Mouse (Mus musculus) bone marrow macrophage, adult 2 months (primary cell): Measurements from ENCODE around the gene Cd93. TPM values are rescaled to one million over a fixed set of nuclear protein-coding genes. Genes with fewer than 3 reads are reported as not detected.

Experiments used
- H3K27ac ChIP-seq: 2 replicates; pipeline ENCODE4 v1.5.1; 2012; ENCODE audit warnings: low read depth, low read length; ENCODE audit not compliant: insufficient read depth
- H3K4me1 ChIP-seq: 2 replicates; pipeline ENCODE4 v1.6.1; 2012; ENCODE audit warnings: low read length; ENCODE audit not compliant: control insufficient read depth, insufficient read depth
- H3K4me3 ChIP-seq: 2 replicates; pipeline ENCODE4 v1.5.1; 2012; ENCODE audit warnings: mild to moderate bottlenecking, low read length, moderate library complexity; ENCODE audit not compliant: insufficient read depth
- CTCF ChIP-seq: IDR thresholded peaks from 2 replicates; pipeline ENCODE4 v1.5.1; 2012; ENCODE audit warnings: low read depth, mild to moderate bottlenecking, low read length, moderate library complexity
- POLR2A ChIP-seq: IDR thresholded peaks from 2 replicates; pipeline ENCODE4 v1.6.1; 2012; ENCODE audit warnings: mild to moderate bottlenecking, low read depth, low read length, borderline replicate concordance
- polyA plus RNA-seq: library from polyadenylated mRNA; stranded (reverse); fragments of >200 nt; gene quantifications from 2 replicates; pipeline ENCODE4 v1.2.4, GENCODE M21; 2012; ENCODE audit not compliant: missing spikeins, insufficient read depth, insufficient read length

Gene Cd93
- polyA plus RNA-seq, 1 experiment = 370 TPM

DNA sequence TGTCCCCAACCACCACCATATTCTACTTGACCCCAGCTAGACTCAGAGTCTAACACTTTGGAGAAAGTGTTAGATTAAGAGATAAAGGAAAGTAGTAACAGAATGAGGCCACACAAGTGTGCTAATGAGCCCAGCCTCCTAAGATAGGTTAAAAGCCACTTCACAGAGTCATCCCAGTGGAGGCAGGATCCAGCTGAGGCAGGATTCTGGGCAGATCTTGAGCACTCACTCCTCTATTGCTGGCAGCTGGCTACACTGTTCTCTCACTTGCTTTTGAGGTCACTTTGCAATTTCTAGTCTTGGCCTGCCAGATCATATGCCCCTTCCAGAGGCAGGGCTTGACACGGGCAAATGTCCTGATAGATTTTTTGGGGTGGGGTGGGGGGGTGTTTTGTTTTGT, 1.1 kb upstream of the Cd93 start:
- TF ChIP-seq CTCF (no peak), POLR2A (no peak)
- Histone ChIP-seq H3K27ac (peak overlapping the region; percentile 50), H3K4me3 (no peak overlapping the region), H3K4me1 (peaks cover 32% of the 10 kb centered on the region)

GRCm38 (mm10) chr2:148442710-148443109, 653 bp downstream of the Cd93 start:
- H3K4me3 ChIP-seq = peak overlapping the region; percentile 86
- no peak for TF ChIP-seq POLR2A
- TF ChIP-seq CTCF = no peak

DNA sequence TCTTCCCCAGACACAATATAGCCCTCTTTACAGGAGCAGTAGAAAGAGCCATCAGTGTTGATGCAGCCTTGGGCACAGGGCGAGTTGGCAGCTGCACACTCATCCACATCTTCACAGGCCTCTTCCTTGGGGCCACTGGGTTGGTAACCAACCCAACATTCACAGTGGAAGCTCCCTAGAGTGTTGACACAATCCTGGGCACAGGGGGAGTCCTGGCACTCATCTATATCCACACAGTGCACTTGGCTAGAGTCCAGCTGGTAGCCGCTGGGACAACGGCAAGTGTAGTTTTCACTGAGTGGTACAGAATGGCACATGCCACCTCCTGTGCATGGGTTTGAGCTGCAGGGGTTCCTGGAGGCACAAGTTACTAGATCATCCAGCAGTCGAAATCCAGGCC, 1.2 kb downstream of the Cd93 start:
- peaks cover 44% of the 10 kb centered on the region for H3K4me1 ChIP-seq
- peak overlapping the region; percentile 92 for H3K27ac ChIP-seq
- H3K4me3 ChIP-seq = peak overlapping the region; percentile 86
- TF ChIP-seq POLR2A (no peak), CTCF (no peak)

More at GRCm38 (mm10) chr2:148442710-148443109, 653 bp downstream of the Cd93 start:
- peaks cover 41% of the 10 kb centered on the region for H3K4me1 ChIP-seq
- peak overlapping the region; percentile 92 for H3K27ac ChIP-seq

- Histone ChIP-seq H3K27ac (peak overlapping the region; percentile 92), H3K4me3 (peak overlapping the region; percentile 86), H3K4me1 (peaks cover 47% of the 10 kb centered on the region)
- no peak for TF ChIP-seq POLR2A
- TF ChIP-seq CTCF = no peak
These were observed 1.9 kb downstream of the Cd93 start for GRCm38 (mm10) chr2:148441421-148441820.

- H3K27ac ChIP-seq = peak overlapping the region; percentile 92
- H3K4me3 ChIP-seq = peak overlapping the region; percentile 86
- H3K4me1 ChIP-seq = peaks cover 44% of the 10 kb centered on the region
- TF ChIP-seq CTCF = no peak
- no peak for TF ChIP-seq POLR2A
These were observed 3.6 kb downstream of the Cd93 start for GRCm38 (mm10) chr2:148439691-148440276.

DNA sequence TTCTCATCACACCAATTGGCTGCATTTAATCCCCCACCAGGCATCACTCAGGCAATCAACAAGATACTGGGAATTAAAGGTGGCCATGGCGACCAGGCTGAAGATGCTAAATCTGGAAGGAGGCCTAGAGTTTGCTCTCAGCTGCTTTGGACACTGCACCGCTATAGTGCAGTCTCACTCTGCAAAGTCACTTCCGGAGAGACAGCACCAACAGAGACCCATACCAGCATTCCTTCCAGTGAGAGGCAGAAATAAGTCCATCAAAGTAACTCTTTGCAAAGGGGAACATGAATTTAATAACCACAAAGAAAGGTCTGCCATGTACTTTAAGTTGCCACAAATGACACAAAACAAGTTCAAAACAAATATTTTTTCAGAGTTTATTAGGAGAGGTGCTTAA, 7.1 kb downstream of the Cd93 start:
- Histone ChIP-seq H3K27ac (no peak overlapping the region), H3K4me1 (peaks cover 36% of the 10 kb centered on the region), H3K4me3 (no peak overlapping the region)
- TF ChIP-seq CTCF (no peak), POLR2A (no peak)

DNA sequence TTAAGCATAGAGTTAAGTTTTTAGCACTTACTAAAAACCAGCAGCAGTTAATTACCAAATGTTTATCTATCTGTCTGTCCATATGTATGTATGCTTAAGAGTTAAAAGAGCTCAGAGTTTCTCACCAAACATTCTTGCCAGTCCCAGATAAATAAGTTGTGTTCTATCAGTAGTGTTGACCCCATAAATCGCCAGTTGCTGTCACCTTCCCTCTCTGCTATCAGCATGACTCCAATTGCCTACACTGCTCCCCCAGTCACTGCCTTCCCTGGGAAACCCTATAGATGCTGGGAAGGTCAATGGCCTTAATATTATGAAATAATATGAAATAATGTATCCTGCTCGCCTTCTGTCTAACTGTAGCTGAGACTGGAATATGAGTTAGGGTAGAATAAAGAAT, 11.0 kb downstream of the Cd93 start:
- H3K4me3 ChIP-seq = no peak overlapping the region
- peaks cover 47% of the 10 kb centered on the region for H3K4me1 ChIP-seq
- TF ChIP-seq CTCF = no peak
- TF ChIP-seq POLR2A = no peak
- H3K27ac ChIP-seq = no peak overlapping the region

DNA sequence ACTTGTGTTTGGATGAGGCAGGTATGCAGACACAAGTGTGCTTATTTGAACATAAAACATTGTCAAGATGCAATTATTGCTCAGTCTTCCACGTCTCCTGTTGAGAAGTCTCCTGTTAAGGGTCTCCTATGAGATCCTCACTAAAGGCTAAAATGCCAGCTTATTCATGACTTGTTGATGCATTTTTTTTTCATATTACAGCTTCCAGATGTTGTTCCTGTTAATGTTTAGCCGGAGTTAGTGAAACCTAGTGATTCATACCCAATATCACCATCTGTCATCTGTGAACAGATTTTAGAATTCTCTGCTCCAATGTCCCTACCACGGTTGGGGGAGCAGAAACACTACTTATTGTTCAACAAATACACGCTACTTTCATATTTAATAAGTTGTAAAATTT, 12.4 kb downstream of the Cd93 start:
- no peak overlapping the region for H3K4me3 ChIP-seq
- H3K4me1 ChIP-seq = peaks cover 47% of the 10 kb centered on the region
- TF ChIP-seq CTCF (no peak), POLR2A (no peak)
- no peak overlapping the region for H3K27ac ChIP-seq

DNA sequence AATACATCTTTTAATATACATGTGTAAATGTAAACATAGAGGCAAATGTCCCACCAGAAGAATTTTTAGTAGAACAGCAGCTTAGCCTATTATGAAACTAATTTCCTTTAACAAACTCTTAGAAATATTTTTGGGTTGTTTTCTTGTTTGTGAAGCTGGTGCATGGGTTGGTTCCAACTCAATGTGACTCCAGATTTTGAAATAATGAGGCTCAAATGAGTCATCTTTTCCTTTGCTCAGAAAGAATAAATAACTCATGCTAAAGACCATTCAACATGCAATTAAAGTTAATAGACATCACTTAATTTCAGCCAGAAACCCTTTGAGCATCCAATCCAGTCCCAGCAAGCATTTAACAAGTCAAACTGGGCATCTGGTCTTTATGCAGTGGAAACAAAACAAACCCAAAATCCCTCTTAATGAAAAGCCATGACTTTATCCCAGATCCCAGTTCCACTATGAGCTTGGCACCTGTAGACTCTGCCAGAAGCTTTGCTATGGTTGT, 14.3 kb downstream of the Cd93 start:
- Histone ChIP-seq H3K27ac (peak overlapping the region; percentile 82), H3K4me1 (peaks cover 40% of the 10 kb centered on the region), H3K4me3 (no peak overlapping the region)
- TF ChIP-seq CTCF = no peak
- no peak for TF ChIP-seq POLR2A

- Histone ChIP-seq H3K4me1 (peaks cover 42% of the 10 kb centered on the region), H3K4me3 (no peak overlapping the region), H3K27ac (peak overlapping the region; percentile 76)
- no peak for TF ChIP-seq CTCF
- no peak for TF ChIP-seq POLR2A
These were observed 14.8 kb downstream of the Cd93 start for GRCm38 (mm10) chr2:148428523-148428922.

GRCm38 (mm10) chr2:148427553-148427952, 15.8 kb downstream of the Cd93 start:
- Histone ChIP-seq H3K27ac (peak overlapping the region; percentile 76), H3K4me1 (peaks cover 49% of the 10 kb centered on the region), H3K4me3 (no peak overlapping the region)
- TF ChIP-seq POLR2A (no peak), CTCF (no peak)
